Mouse (Mus musculus): Measurements from ENCODE around the gene Mrpl57. TPM values are rescaled to one million over a fixed set of nuclear protein-coding genes. Genes with fewer than 3 reads are reported as not detected.

The Mrpl57 gene
- polyA plus RNA-seq, 1 experiment = 33.4 TPM

GRCm38 (mm10) chr14:57797991-57798931, 27.8 kb upstream of the Mrpl57 start, which contains the start of gene Sap18:
Gene Sap18, plus strand, starts transcription at chr14:57798180.
- under 1% methylated on average over 81 of the region's 99 CpGs for WGBS
- peak within 1 kb of the TSS; percentile 57 for H3K27ac ChIP-seq (ENCODE audit: insufficient read depth, low read length)
- peaks cover 11% of the 10 kb centered on the region for H3K36me3 ChIP-seq (ENCODE audit: control insufficient read depth, insufficient read depth, low read length)
- H3K27me3 ChIP-seq (ENCODE audit: control insufficient read depth, insufficient read depth, low read length) = no peaks in the 10 kb centered on the region
- peak within 1 kb of the TSS; percentile 81 for H3K4me3 ChIP-seq (ENCODE audit: extremely low read depth, insufficient read depth, insufficient read length)
- peak; percentile 97 for DNase-seq (ENCODE audit: low read depth in 1 of 2, low spot score in 2 of 2)
- peaks cover 4% of the 10 kb centered on the region; the same call in 1 of the 2 replicates for H3K4me1 ChIP-seq (ENCODE audit: control insufficient read depth, insufficient read depth, insufficient read length)
- peak; percentile 40 for TF ChIP-seq POLR2A (IDR thresholded peaks at IDR 0.05; ENCODE audit: low read depth, low read length)
- no peak for TF ChIP-seq CTCF (IDR thresholded peaks at IDR 0.05; ENCODE audit: extremely low read depth, insufficient read depth, insufficient read length, insufficient replicate concordance)

DNA sequence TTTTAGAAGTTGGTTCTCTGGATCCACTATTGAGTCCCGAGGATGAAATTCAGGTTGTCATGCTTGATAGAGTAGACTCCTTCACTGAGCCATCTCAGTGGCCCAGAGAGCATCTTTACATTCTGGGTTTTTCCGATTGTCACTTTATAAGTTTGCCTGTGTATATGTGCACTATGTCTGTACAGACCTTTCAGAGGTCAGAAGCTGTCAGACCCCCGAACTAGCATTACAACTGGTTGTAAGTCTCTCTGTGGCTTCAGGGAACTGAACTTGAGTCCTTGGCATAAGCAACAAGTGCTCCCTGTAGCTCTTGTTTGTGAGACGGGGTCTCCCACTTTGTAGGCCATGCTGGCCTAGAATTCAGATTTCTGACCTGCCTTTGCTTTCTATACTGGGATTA, 22.3 kb upstream of the Mrpl57 start:
- no peaks in the 10 kb centered on the region for H3K27me3 ChIP-seq (ENCODE audit: control insufficient read depth, insufficient read depth, low read length)
- H3K4me3 ChIP-seq (ENCODE audit: extremely low read depth, insufficient read depth, insufficient read length) = no peak overlapping the region
- WGBS = 85% methylated on average over 4 of the region's 4 CpGs
- no peak for DNase-seq (ENCODE audit: low read depth in 1 of 2, low spot score in 2 of 2)
- H3K36me3 ChIP-seq (ENCODE audit: control insufficient read depth, insufficient read depth, low read length) = peaks cover 25% of the 10 kb centered on the region
- TF ChIP-seq CTCF (IDR thresholded peaks at IDR 0.05; ENCODE audit: extremely low read depth, insufficient read depth, insufficient read length, insufficient replicate concordance) = no peak
- TF ChIP-seq POLR2A (IDR thresholded peaks at IDR 0.05; ENCODE audit: low read depth, low read length) = no peak
- peaks cover 4% of the 10 kb centered on the region; the same call in 1 of the 2 replicates for H3K4me1 ChIP-seq (ENCODE audit: control insufficient read depth, insufficient read depth, insufficient read length)
- no peak overlapping the region for H3K27ac ChIP-seq (ENCODE audit: insufficient read depth, low read length)

- TF ChIP-seq CTCF (IDR thresholded peaks at IDR 0.05; ENCODE audit: extremely low read depth, insufficient read depth, insufficient read length, insufficient replicate concordance) (peak; percentile 22; the same call in 1 of the 2 replicates), POLR2A (IDR thresholded peaks at IDR 0.05; ENCODE audit: low read depth, low read length) (no peak)
- Histone ChIP-seq H3K4me1 (ENCODE audit: control insufficient read depth, insufficient read depth, insufficient read length) (no peaks in the 10 kb centered on the region), H3K4me3 (ENCODE audit: extremely low read depth, insufficient read depth, insufficient read length) (no peak overlapping the region), H3K27ac (ENCODE audit: insufficient read depth, low read length) (no peak overlapping the region), H3K36me3 (ENCODE audit: control insufficient read depth, insufficient read depth, low read length) (peaks cover 14% of the 10 kb centered on the region), H3K27me3 (ENCODE audit: control insufficient read depth, insufficient read depth, low read length) (no peaks in the 10 kb centered on the region)
- DNase-seq (ENCODE audit: low read depth in 1 of 2, low spot score in 2 of 2) = peak in 1 of 2 experiments; percentile 36
- WGBS = 64% methylated on average over 5 of the region's 5 CpGs
Measured at GRCm38 (mm10) chr14:57808558-57808957, 17.5 kb upstream of the Mrpl57 start.

- no peaks in the 10 kb centered on the region for H3K36me3 ChIP-seq (ENCODE audit: control insufficient read depth, insufficient read depth, low read length)
- TF ChIP-seq POLR2A (IDR thresholded peaks at IDR 0.05; ENCODE audit: low read depth, low read length) (no peak), CTCF (IDR thresholded peaks at IDR 0.05; ENCODE audit: extremely low read depth, insufficient read depth, insufficient read length, insufficient replicate concordance) (no peak)
- no peak for DNase-seq (ENCODE audit: low read depth in 1 of 2, low spot score in 2 of 2)
- H3K27ac ChIP-seq (ENCODE audit: insufficient read depth, low read length) = no peak overlapping the region
- H3K27me3 ChIP-seq (ENCODE audit: control insufficient read depth, insufficient read depth, low read length) = no peaks in the 10 kb centered on the region
- WGBS = 93% methylated on average over 2 of the region's 2 CpGs
- no peaks in the 10 kb centered on the region for H3K4me1 ChIP-seq (ENCODE audit: control insufficient read depth, insufficient read depth, insufficient read length)
- H3K4me3 ChIP-seq (ENCODE audit: extremely low read depth, insufficient read depth, insufficient read length) = no peak overlapping the region
Measured at GRCm38 (mm10) chr14:57810886-57811285, 15.1 kb upstream of the Mrpl57 start.

DNA sequence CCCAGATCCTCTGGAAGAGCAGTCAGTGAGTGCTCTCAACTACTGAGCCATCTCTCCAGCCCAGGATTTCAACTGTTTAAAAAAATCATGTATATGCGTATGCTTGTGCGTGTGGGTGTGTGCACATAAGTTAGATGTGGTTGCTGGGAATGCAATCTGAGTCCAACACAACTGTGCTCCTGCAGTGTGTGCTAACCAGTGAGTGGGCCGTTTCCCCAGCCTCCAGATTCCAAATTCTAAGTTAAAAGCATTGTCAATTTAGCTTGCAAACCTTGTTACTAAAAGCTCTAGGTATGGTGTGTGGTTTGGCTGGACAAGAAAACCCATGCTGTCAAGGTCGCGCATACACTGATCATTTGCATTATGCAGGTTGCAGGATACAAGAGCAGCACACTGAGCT, 14.2 kb upstream of the Mrpl57 start:
- no peaks in the 10 kb centered on the region for H3K27me3 ChIP-seq (ENCODE audit: control insufficient read depth, insufficient read depth, low read length)
- H3K4me3 ChIP-seq (ENCODE audit: extremely low read depth, insufficient read depth, insufficient read length) = no peak overlapping the region
- H3K36me3 ChIP-seq (ENCODE audit: control insufficient read depth, insufficient read depth, low read length) = no peaks in the 10 kb centered on the region
- no peak for TF ChIP-seq CTCF (IDR thresholded peaks at IDR 0.05; ENCODE audit: extremely low read depth, insufficient read depth, insufficient read length, insufficient replicate concordance)
- 97% methylated on average over 5 of the region's 5 CpGs for WGBS
- no peaks in the 10 kb centered on the region for H3K4me1 ChIP-seq (ENCODE audit: control insufficient read depth, insufficient read depth, insufficient read length)
- no peak overlapping the region for H3K27ac ChIP-seq (ENCODE audit: insufficient read depth, low read length)
- DNase-seq (ENCODE audit: low read depth in 1 of 2, low spot score in 2 of 2) = no peak

DNA sequence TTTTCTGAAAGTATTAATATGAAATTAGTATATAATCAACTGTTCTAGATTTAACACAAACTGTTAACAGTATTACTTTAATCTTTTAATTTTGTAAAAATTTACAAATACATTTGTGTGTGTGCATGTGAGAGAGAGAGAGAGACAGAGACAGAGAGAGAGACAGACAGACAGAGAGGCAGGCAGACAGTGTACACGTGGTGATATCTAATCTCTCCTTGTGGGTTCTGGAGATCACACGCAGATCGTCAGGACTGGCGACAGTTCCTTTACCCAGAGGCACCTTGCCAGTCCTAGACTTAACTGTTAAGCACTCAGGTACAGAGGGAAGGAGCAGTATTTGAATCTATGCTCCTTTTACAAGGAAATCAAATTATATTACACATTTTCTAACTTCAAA, 5.2 kb upstream of the Mrpl57 start:
- no peak for DNase-seq (ENCODE audit: low read depth in 1 of 2, low spot score in 2 of 2)
- Histone ChIP-seq H3K36me3 (ENCODE audit: control insufficient read depth, insufficient read depth, low read length) (no peaks in the 10 kb centered on the region; the same call in 1 of the 2 replicates), H3K4me1 (ENCODE audit: control insufficient read depth, insufficient read depth, insufficient read length) (no peaks in the 10 kb centered on the region), H3K4me3 (ENCODE audit: extremely low read depth, insufficient read depth, insufficient read length) (no peak overlapping the region), H3K27ac (ENCODE audit: insufficient read depth, low read length) (no peak overlapping the region), H3K27me3 (ENCODE audit: control insufficient read depth, insufficient read depth, low read length) (no peaks in the 10 kb centered on the region)
- no peak for TF ChIP-seq CTCF (IDR thresholded peaks at IDR 0.05; ENCODE audit: extremely low read depth, insufficient read depth, insufficient read length, insufficient replicate concordance)
- no peak for TF ChIP-seq POLR2A (IDR thresholded peaks at IDR 0.05; ENCODE audit: low read depth, low read length)
- WGBS = 75% methylated on average over 4 of the region's 4 CpGs

DNA sequence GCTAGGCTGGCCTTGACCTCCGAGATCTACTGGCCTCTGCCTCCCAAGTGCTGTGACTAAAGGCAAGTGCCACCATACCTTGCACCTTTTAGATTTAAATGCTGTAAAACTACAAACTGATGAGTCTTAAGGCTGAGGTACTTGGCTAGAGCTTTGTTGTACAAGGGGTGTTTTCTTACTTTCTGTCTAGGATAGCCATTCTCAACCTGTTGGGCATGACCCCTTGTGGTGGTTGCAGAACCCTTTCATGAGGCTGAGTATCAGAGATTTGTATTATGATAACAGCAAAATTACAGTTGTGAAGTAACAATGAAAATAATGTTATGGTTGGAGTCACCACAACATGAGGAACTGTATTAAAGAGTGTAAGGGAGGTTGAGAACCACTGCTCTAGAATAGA, 1.2 kb downstream of the Mrpl57 start:
- Histone ChIP-seq H3K27ac (ENCODE audit: insufficient read depth, low read length) (peak overlapping the region; percentile 13; the same call in 1 of the 2 replicates), H3K36me3 (ENCODE audit: control insufficient read depth, insufficient read depth, low read length) (no peaks in the 10 kb centered on the region; the same call in 1 of the 2 replicates), H3K27me3 (ENCODE audit: control insufficient read depth, insufficient read depth, low read length) (no peaks in the 10 kb centered on the region), H3K4me1 (ENCODE audit: control insufficient read depth, insufficient read depth, insufficient read length) (peaks cover 4% of the 10 kb centered on the region), H3K4me3 (ENCODE audit: extremely low read depth, insufficient read depth, insufficient read length) (no peak overlapping the region)
- WGBS = 53% methylated on average over 1 of the region's 1 CpGs
- DNase-seq (ENCODE audit: low read depth in 1 of 2, low spot score in 2 of 2) = no peak
- TF ChIP-seq CTCF (IDR thresholded peaks at IDR 0.05; ENCODE audit: extremely low read depth, insufficient read depth, insufficient read length, insufficient replicate concordance) (no peak), POLR2A (IDR thresholded peaks at IDR 0.05; ENCODE audit: low read depth, low read length) (no peak)

Measured in spleen, adult 2 months (tissue).